Mouse (Mus musculus): ENCODE results near the gene Serpinb6b. TPM values are rescaled to one million over a fixed set of nuclear protein-coding genes. Genes with fewer than 3 reads are reported as not detected.

The Serpinb6b gene
- polyA plus RNA-seq, 1 experiment from 2014 or later, result 15.7 TPM

Other genes starting within 250 kb of the Serpinb6b start
- 0.16 TPM in 1 of 2 replicates, not detected in the other for gene Mylk4, start 181.3 kb upstream of the Serpinb6b start, polyA plus RNA-seq (2014; fragmentation: Nextera tagmentation; extraction: Ambion mirVana)
- gene Wrnip1, start 163.2 kb upstream of the Serpinb6b start, polyA plus RNA-seq (2014; fragmentation: Nextera tagmentation; extraction: Ambion mirVana), result 14.2 and 14.6 TPM in 2 replicates
- not detected in 2 replicates for gene D930007J09Rik, start 162.4 kb upstream of the Serpinb6b start, polyA plus RNA-seq (2014; fragmentation: Nextera tagmentation; extraction: Ambion mirVana)
- gene Serpinb1a, start 114.0 kb upstream of the Serpinb6b start, polyA plus RNA-seq (2014; fragmentation: Nextera tagmentation; extraction: Ambion mirVana), result 3.5 and 5.8 TPM in 2 replicates
- gene Serpinb1c, start 67.0 kb upstream of the Serpinb6b start, polyA plus RNA-seq (2014; fragmentation: Nextera tagmentation; extraction: Ambion mirVana), result 0.16 and 0.31 TPM in 2 replicates
- gene Serpinb9, start 38.0 kb downstream of the Serpinb6b start, polyA plus RNA-seq (2014; fragmentation: Nextera tagmentation; extraction: Ambion mirVana), result 5.8 and 7.9 TPM in 2 replicates
- 0.72 and 0.96 TPM in 2 replicates for gene Serpinb9b, start 62.2 kb downstream of the Serpinb6b start, polyA plus RNA-seq (2014; fragmentation: Nextera tagmentation; extraction: Ambion mirVana)
- not detected in 2 replicates for gene Serpinb1b, start 113.4 kb downstream of the Serpinb6b start, polyA plus RNA-seq (2014; fragmentation: Nextera tagmentation; extraction: Ambion mirVana)
- not detected in 2 replicates for gene Serpinb9c, start 194.5 kb downstream of the Serpinb6b start, polyA plus RNA-seq (2014; fragmentation: Nextera tagmentation; extraction: Ambion mirVana)
- not detected in 2 replicates for gene Serpinb9d, start 227.8 kb downstream of the Serpinb6b start, polyA plus RNA-seq (2014; fragmentation: Nextera tagmentation; extraction: Ambion mirVana)

Data from heart, embryonic 11.5 days (tissue).